Mouse (Mus musculus) hindbrain, embryonic 11.5 days (tissue): Measurements from ENCODE around the gene 4921539E11Rik. TPM values are rescaled to one million over a fixed set of nuclear protein-coding genes. Genes with fewer than 3 reads are reported as not detected.

Experiments
- ATAC-seq: fragments of 200-750 bp; cut with Nextera tagmentation; 2 replicates; pipeline ENCODE4 v1.8.0; 2017; ENCODE audit warnings: mild to moderate bottlenecking, moderate TSS enrichment, moderate library complexity; ENCODE audit not compliant: low FRiP score
- DNase-seq: peaks from one replicate; pipeline ENCODE4 v3.0.0-alpha.2; 2015; ENCODE audit warnings: low spot score
- H3K27ac ChIP-seq: fragments of 300-500 bp; sonication (generic); 2 replicates; pipeline ENCODE4 v1.5.1; 2014; ENCODE audit warnings: mild to moderate bottlenecking, low read depth, low read length
- H3K27me3 ChIP-seq: fragments of 300-500 bp; sonication (generic); 2 replicates; pipeline ENCODE4 v1.6.1; 2014; ENCODE audit warnings: mild to moderate bottlenecking, low read length, moderate library complexity, mixed read lengths; ENCODE audit not compliant: control insufficient read depth, insufficient read depth
- H3K36me3 ChIP-seq: fragments of 300-500 bp; sonication (generic); 2 replicates; pipeline ENCODE4 v1.6.1; 2014; ENCODE audit warnings: mild to moderate bottlenecking, low read length, moderate library complexity, mixed read lengths; ENCODE audit not compliant: control insufficient read depth, insufficient read depth
- H3K4me1 ChIP-seq: fragments of 300-500 bp; sonication (generic); replicated peaks from 2 replicates; pipeline ENCODE4 v1.6.1; 2014; ENCODE audit warnings: low read length, mixed read lengths; ENCODE audit not compliant: control insufficient read depth, insufficient read depth
- H3K4me2 ChIP-seq: fragments of 300-500 bp; sonication (generic); replicated peaks from 2 replicates; pipeline ENCODE4 v1.6.1; 2014; ENCODE audit warnings: mild to moderate bottlenecking, low read depth, low read length
- H3K4me3 ChIP-seq: fragments of 300-500 bp; sonication (generic); 2 replicates; pipeline ENCODE4 v1.5.1; 2014; ENCODE audit warnings: low read depth, low read length
- H3K9ac ChIP-seq: fragments of 300-500 bp; sonication (generic); 2 replicates; pipeline ENCODE4 v1.6.1; 2014; ENCODE audit warnings: low read depth, low read length
- H3K9me3 ChIP-seq: fragments of 300-500 bp; sonication (generic); 2 replicates; pipeline ENCODE4 v1.6.1; 2016; ENCODE audit warnings: low read length; ENCODE audit not compliant: control insufficient read depth
- WGBS: fragments of 180-500 bp; shearing (Covaris S2); extraction: QIAGEN DNeasy Blood & Tissue Kit; methylation state at CpG from one replicate; pipeline ENCODE4 v1.1.7; 2014; 5-methylcytosine and 5-hydroxymethylcytosine counted together
- polyA plus RNA-seq: library from polyadenylated mRNA; unstranded; fragments of >200 nt; fragmentation: Nextera tagmentation; extraction: Ambion mirVana; gene quantifications from 2 replicates; pipeline ENCODE4 v1.2.1, GENCODE M21; 2014

The 4921539E11Rik gene
- 0.06 TPM in 1 of 2 replicates, not detected in the other for polyA plus RNA-seq

- no peak within 1 kb of the TSS for H3K27ac ChIP-seq
- no peak within 1 kb of the TSS for H3K9ac ChIP-seq
- H3K9me3 ChIP-seq, result no peaks in the 10 kb centered on the region
- no peaks in the 10 kb centered on the region for H3K27me3 ChIP-seq
- no peak within 1 kb of the TSS for H3K4me3 ChIP-seq
- no peak within 1 kb of the TSS for H3K4me2 ChIP-seq
- H3K36me3 ChIP-seq, result no peaks in the 10 kb centered on the region
- WGBS, result 79% methylated on average over 2 of the region's 2 CpGs
- ATAC-seq (no peak), DNase-seq (no peak)
- H3K4me1 ChIP-seq, result no peaks in the 10 kb centered on the region
These were observed at the start of gene 4921539E11Rik for GRCm38 (mm10) chr4:103290763-103291162. TSS of gene 4921539E11Rik (minus strand) at chr4:103290863.

GRCm38 (mm10) chr4:103335134-103335533 is 44.5 kb upstream of the 4921539E11Rik start:
- Histone ChIP-seq H3K9me3 (no peaks in the 10 kb centered on the region), H3K4me2 (no peak overlapping the region), H3K36me3 (no peaks in the 10 kb centered on the region), H3K27me3 (no peaks in the 10 kb centered on the region), H3K9ac (no peak overlapping the region), H3K27ac (no peak overlapping the region), H3K4me1 (no peaks in the 10 kb centered on the region), H3K4me3 (no peak overlapping the region)
- no peak for ATAC-seq
- 93% methylated on average over 5 of the region's 5 CpGs for WGBS
- no peak for DNase-seq

GRCm38 (mm10) chr4:103329348-103329747 is 38.7 kb upstream of the 4921539E11Rik start:
- Histone ChIP-seq H3K4me1 (no peaks in the 10 kb centered on the region), H3K36me3 (no peaks in the 10 kb centered on the region), H3K27ac (no peak overlapping the region), H3K9me3 (no peaks in the 10 kb centered on the region), H3K27me3 (no peaks in the 10 kb centered on the region), H3K4me3 (no peak overlapping the region), H3K4me2 (no peak overlapping the region), H3K9ac (no peak overlapping the region)
- ATAC-seq (no peak), DNase-seq (no peak)
- 53% methylated on average over 6 of the region's 6 CpGs for WGBS

- DNase-seq (no peak), ATAC-seq (no peak)
- Histone ChIP-seq H3K4me1 (no peaks in the 10 kb centered on the region), H3K9ac (no peak overlapping the region), H3K36me3 (no peaks in the 10 kb centered on the region), H3K4me3 (no peak overlapping the region), H3K27me3 (no peaks in the 10 kb centered on the region), H3K9me3 (no peaks in the 10 kb centered on the region), H3K27ac (no peak overlapping the region), H3K4me2 (no peak overlapping the region)
- WGBS, result 85% methylated on average over 3 of the region's 3 CpGs
These were observed 36.3 kb upstream of the 4921539E11Rik start for GRCm38 (mm10) chr4:103326994-103327393.

- peak overlapping the region; percentile 1 for H3K4me2 ChIP-seq
- ATAC-seq (peak; percentile 84), DNase-seq (peak; percentile 44)
- no peaks in the 10 kb centered on the region for H3K36me3 ChIP-seq
- no peaks in the 10 kb centered on the region for H3K27me3 ChIP-seq
- no peak overlapping the region for H3K9ac ChIP-seq
- no peak overlapping the region for H3K4me3 ChIP-seq
- WGBS, result 31% methylated on average over 17 of the region's 17 CpGs
- H3K4me1 ChIP-seq, result no peaks in the 10 kb centered on the region
- H3K27ac ChIP-seq, result no peak overlapping the region
- no peaks in the 10 kb centered on the region for H3K9me3 ChIP-seq
These were observed 34.2 kb upstream of the 4921539E11Rik start for GRCm38 (mm10) chr4:103324688-103325451.

- no peaks in the 10 kb centered on the region for H3K4me1 ChIP-seq
- no peak overlapping the region for H3K4me3 ChIP-seq
- H3K9ac ChIP-seq, result no peak overlapping the region
- no peak for DNase-seq
- 89% methylated on average over 6 of the region's 6 CpGs for WGBS
- H3K9me3 ChIP-seq, result no peaks in the 10 kb centered on the region
- no peak for ATAC-seq
- no peaks in the 10 kb centered on the region for H3K36me3 ChIP-seq
- no peaks in the 10 kb centered on the region for H3K27me3 ChIP-seq
- no peak overlapping the region for H3K4me2 ChIP-seq
- no peak overlapping the region for H3K27ac ChIP-seq
These were observed 30.8 kb upstream of the 4921539E11Rik start for GRCm38 (mm10) chr4:103321461-103321860.

- ATAC-seq (no peak), DNase-seq (no peak)
- Histone ChIP-seq H3K4me3 (no peak overlapping the region), H3K9ac (no peak overlapping the region), H3K9me3 (no peaks in the 10 kb centered on the region), H3K36me3 (no peaks in the 10 kb centered on the region), H3K4me2 (no peak overlapping the region), H3K27me3 (no peaks in the 10 kb centered on the region), H3K27ac (no peak overlapping the region), H3K4me1 (peaks cover 3% of the 10 kb centered on the region; the same call in 1 of the 2 replicates)
- WGBS, result 92% methylated on average over 4 of the region's 4 CpGs
These were observed 25.2 kb upstream of the 4921539E11Rik start for GRCm38 (mm10) chr4:103315861-103316260.

GRCm38 (mm10) chr4:103314526-103314910 is 23.9 kb upstream of the 4921539E11Rik start:
- H3K4me1 ChIP-seq, result peaks cover 3% of the 10 kb centered on the region; the same call in 1 of the 2 replicates
- DNase-seq, result peak; percentile 3
- H3K4me2 ChIP-seq, result peak overlapping the region; percentile 45
- no peak for ATAC-seq
- WGBS, result 53% methylated on average over 3 of the region's 3 CpGs
- H3K9me3 ChIP-seq, result no peaks in the 10 kb centered on the region
- no peak overlapping the region for H3K9ac ChIP-seq
- no peaks in the 10 kb centered on the region for H3K27me3 ChIP-seq
- peak overlapping the region; percentile 60 for H3K4me3 ChIP-seq
- no peaks in the 10 kb centered on the region for H3K36me3 ChIP-seq
- H3K27ac ChIP-seq, result no peak overlapping the region
